Mouse (Mus musculus): ENCODE results near the gene Tom1.

The Tom1 gene

GRCm38 (mm10) chr8:75033511-75034243 lies at the start of gene Tom1:
Tom1 (plus strand) TSS chr8:75033705.
- peak; percentile 97 for DNase-seq

- DNase-seq: no peak
Observed at GRCm38 (mm10) chr8:74987436-74987835, 46.1 kb upstream of the Tom1 start.

- DNase-seq: no peak
Observed at GRCm38 (mm10) chr8:74990021-74990420, 43.5 kb upstream of the Tom1 start.

- DNase-seq: no peak
Observed at GRCm38 (mm10) chr8:74993081-74993474, 40.4 kb upstream of the Tom1 start, which contains the start of gene Hmgxb4. Hmgxb4 (plus strand) TSS chr8:74993356.

- DNase-seq: peak; percentile 91
Observed at GRCm38 (mm10) chr8:74993475-74994451, 39.7 kb upstream of the Tom1 start.

- peak; percentile 41 for DNase-seq
Observed at GRCm38 (mm10) chr8:74994540-74994939, 39.0 kb upstream of the Tom1 start.

- no peak for DNase-seq
Observed at GRCm38 (mm10) chr8:75000431-75000830, 33.1 kb upstream of the Tom1 start.

GRCm38 (mm10) chr8:75008826-75009225 lies 24.7 kb upstream of the Tom1 start:
- DNase-seq: no peak

- no peak for DNase-seq
Observed at GRCm38 (mm10) chr8:75013557-75013956, 19.9 kb upstream of the Tom1 start.

- no peak for DNase-seq
Observed at GRCm38 (mm10) chr8:75013964-75014363, 19.5 kb upstream of the Tom1 start.

- DNase-seq: no peak
Observed at GRCm38 (mm10) chr8:75015981-75016380, 17.5 kb upstream of the Tom1 start.

- DNase-seq: no peak
Observed at GRCm38 (mm10) chr8:75016422-75016821, 17.1 kb upstream of the Tom1 start.

- DNase-seq: no peak
Observed at GRCm38 (mm10) chr8:75018274-75018972, 15.1 kb upstream of the Tom1 start.

- DNase-seq: peak; percentile 53
Observed at GRCm38 (mm10) chr8:75023660-75024316, 9.7 kb upstream of the Tom1 start.

- no peak for DNase-seq
Observed at GRCm38 (mm10) chr8:75025809-75026208, 7.7 kb upstream of the Tom1 start.

- DNase-seq: no peak
Observed at GRCm38 (mm10) chr8:75030453-75031024, 3.0 kb upstream of the Tom1 start.

GRCm38 (mm10) chr8:75032961-75033360 lies 544 bp upstream of the Tom1 start:
- DNase-seq: no peak

GRCm38 (mm10) chr8:75034285-75034684 lies 780 bp downstream of the Tom1 start:
- no peak for DNase-seq

GRCm38 (mm10) chr8:75035640-75036039 lies 2.1 kb downstream of the Tom1 start:
- no peak for DNase-seq

GRCm38 (mm10) chr8:75038497-75038896 lies 5.0 kb downstream of the Tom1 start:
- DNase-seq: no peak

- DNase-seq: no peak
Observed at GRCm38 (mm10) chr8:75039754-75040153, 6.2 kb downstream of the Tom1 start.

- no peak for DNase-seq
Observed at GRCm38 (mm10) chr8:75042171-75042570, 8.7 kb downstream of the Tom1 start.

All from thymus, postnatal 4 days (tissue).